Mouse (Mus musculus) kidney, adult 2 months (tissue): Measurements from ENCODE around the gene Gna12. TPM values are rescaled to one million over a fixed set of nuclear protein-coding genes. Genes with fewer than 3 reads are reported as not detected.

Experiments
- DNase-seq: peaks from one replicate; pipeline ENCODE4 v3.0.0; 2021
- H3K27ac ChIP-seq: fragments of 200-500 bp; 2 replicates; pipeline ENCODE4 v1.5.1; 2012; ENCODE audit warnings: low read depth, low read length, control low read depth, inconsistent platforms; ENCODE audit not compliant: insufficient read depth
- H3K27me3 ChIP-seq: fragments of 200-500 bp; replicated peaks from 2 replicates; pipeline ENCODE4 v1.6.1; 2012; ENCODE audit warnings: mild to moderate bottlenecking, moderate library complexity, low read length, inconsistent platforms; ENCODE audit not compliant: control insufficient read depth, insufficient read depth
- H3K36me3 ChIP-seq: fragments of 200-500 bp; 2 replicates; pipeline ENCODE4 v1.6.1; 2012; ENCODE audit warnings: mild to moderate bottlenecking, moderate library complexity, low read length, inconsistent platforms; ENCODE audit not compliant: control insufficient read depth, insufficient read depth
- H3K4me1 ChIP-seq: fragments of 200-500 bp; 2 replicates; pipeline ENCODE4 v1.6.1; 2011; ENCODE audit warnings: low read length; ENCODE audit not compliant: control insufficient read depth, insufficient read depth
- H3K4me3 ChIP-seq: fragments of 200-500 bp; 2 replicates; pipeline ENCODE4 v1.5.1; 2011; ENCODE audit warnings: mild to moderate bottlenecking, low read depth, low read length, control low read depth; ENCODE audit not compliant: insufficient read depth
- CTCF ChIP-seq: fragments of 200-500 bp; conservative IDR thresholded peaks from 2 replicates; pipeline ENCODE4 v1.5.1; 2011; ENCODE audit warnings: low read depth, mild to moderate bottlenecking, control low read depth, low read length, moderate library complexity, mixed read lengths; ENCODE audit not compliant: insufficient read depth, insufficient read length
- POLR2A ChIP-seq: fragments of 200-500 bp; IDR thresholded peaks from one replicate; pipeline ENCODE4 v1.6.1; 2011; ENCODE audit warnings: low read depth, low read length, control low read depth
- WGBS: fragments of 180-500 bp; shearing (Covaris S2); methylation state at CpG from one replicate; pipeline ENCODE4 v1.1.7; 2018; 5-methylcytosine and 5-hydroxymethylcytosine counted together
- polyA plus RNA-seq: library from polyadenylated mRNA; depleted of rRNA; stranded (reverse); fragments of >200 nt; gene quantifications from 2 replicates; pipeline ENCODE4 v1.2.3, GENCODE M21; 2012

Gna12 gene
- polyA plus RNA-seq, 1 experiment: 122 TPM

DNA sequence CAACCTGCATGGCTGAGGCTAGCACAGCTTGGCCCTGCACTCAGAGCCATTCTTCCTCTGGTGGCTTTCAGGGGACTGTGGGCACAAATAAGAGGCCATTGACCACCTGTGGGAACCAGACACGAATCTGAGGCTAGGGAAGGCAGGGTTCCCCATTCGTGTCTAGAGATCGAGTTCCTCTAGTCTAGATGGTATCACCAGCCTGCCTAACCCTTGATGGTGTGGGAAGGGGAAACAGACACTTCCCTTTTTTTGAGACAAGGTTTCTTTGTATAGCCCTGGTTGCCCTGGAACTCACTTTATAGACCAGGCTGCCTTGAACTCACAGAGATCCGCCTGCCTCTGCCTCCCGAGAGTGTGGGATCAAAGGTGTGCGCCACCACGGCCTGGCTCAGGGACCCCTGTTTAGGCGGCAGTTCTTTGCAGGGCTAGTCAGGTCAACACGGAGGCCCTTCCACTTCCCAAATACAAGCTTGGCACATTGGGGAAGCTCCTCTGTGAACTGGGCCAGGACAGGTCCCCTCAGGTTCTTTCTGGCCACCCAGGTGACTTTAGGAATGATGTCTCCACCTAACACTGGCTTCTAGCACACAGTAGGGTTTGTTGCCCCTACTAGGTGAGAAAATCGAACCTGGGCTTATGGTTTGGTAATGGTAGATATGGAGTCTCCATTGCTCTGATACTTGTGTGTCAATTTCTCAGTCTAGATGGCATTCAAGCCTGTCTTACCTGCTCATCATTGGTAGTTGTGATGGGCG is 99.0 kb downstream of the Gna12 start:
- no peak overlapping the region for H3K27ac ChIP-seq
- H3K36me3 ChIP-seq: no peaks in the 10 kb centered on the region
- H3K27me3 ChIP-seq: no peaks in the 10 kb centered on the region
- DNase-seq: no peak
- WGBS: 87% methylated on average over 11 of the region's 11 CpGs
- TF ChIP-seq CTCF (no peak), POLR2A (no peak)
- no peaks in the 10 kb centered on the region for H3K4me1 ChIP-seq
- no peak overlapping the region for H3K4me3 ChIP-seq

DNA sequence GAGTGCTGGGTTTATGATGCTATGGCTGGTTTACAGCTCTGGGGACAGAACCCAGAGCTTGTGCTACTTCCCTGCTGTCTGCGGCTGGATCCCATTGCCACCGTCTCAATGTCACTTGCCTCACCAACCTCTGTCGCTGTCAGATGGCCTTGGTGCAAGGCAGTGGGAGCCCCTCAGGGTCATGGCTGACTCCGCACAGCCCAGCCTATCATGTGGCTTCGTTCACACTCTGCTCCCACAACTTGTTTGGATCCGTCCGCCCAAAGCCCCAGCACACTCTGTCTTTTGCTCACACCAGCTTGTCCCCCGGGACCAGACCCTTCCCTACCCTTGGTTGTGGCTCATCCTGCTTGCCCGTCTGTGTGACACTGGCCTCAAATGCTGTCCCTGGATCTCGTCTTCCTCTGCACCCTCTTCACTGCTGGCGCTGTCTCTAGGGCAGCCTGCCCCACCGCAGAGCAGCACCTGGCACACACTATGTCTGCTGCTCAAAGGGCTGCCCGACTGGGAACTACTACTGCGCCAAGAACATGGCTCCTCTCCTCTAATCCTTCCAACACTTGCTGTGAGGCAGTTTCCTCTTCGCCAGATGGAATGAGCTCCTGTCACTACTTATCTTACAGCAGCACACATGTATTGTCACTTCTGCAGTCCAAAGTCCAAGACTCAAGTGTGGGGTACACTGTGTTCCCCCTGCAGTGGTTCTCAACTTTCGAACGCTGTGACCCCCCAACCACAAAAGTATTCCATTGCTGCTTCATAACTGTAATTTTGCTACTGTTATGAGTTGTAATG is 103.1 kb downstream of the Gna12 start:
- DNase-seq: no peak
- Histone ChIP-seq H3K4me3 (no peak overlapping the region), H3K27me3 (no peaks in the 10 kb centered on the region), H3K4me1 (no peaks in the 10 kb centered on the region), H3K27ac (no peak overlapping the region), H3K36me3 (no peaks in the 10 kb centered on the region)
- WGBS: 85% methylated on average over 17 of the region's 17 CpGs
- TF ChIP-seq CTCF: no peak
- no peak for TF ChIP-seq POLR2A

DNA sequence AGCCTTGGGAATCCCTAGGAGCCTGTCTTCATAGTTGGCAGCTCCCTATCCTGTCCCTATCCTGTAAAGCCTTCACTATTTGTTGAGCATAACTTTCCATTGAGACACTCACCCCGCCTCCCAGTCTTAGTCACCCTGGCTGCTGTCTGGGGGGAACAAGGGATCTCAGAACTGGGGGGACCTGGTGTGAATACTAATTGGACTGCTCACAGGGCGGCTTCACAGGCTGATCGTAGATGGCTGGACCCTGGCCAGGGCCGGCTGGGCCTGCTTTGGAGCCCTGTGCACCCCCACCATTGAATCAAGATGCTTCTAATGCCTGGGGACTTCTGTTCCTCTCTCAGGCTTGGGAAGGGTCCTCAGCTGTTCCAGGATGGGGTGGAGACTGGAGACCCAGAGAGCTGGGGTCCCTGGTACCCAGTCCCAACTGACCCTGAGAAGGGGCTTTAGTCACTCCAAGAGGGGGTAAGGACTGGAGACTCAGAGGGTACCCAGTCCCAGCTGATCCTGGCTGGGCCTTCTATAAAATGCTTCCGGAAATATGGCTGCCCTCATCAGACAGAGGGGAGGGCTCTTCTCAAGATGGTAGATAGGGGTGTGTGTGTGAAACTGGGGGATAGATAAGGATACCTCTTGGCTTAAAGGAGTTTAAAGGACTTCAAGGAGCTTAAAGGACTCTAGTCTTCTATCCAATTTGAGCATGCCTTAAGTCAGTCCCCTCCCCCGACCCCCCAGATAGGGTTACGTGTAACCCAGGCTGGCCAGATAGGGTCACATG is 104.0 kb downstream of the Gna12 start:
- Histone ChIP-seq H3K27me3 (no peaks in the 10 kb centered on the region), H3K4me1 (no peaks in the 10 kb centered on the region), H3K27ac (no peak overlapping the region), H3K4me3 (no peak overlapping the region), H3K36me3 (no peaks in the 10 kb centered on the region)
- no peak for DNase-seq
- 90% methylated on average over 7 of the region's 7 CpGs for WGBS
- TF ChIP-seq CTCF (no peak), POLR2A (no peak)

DNA sequence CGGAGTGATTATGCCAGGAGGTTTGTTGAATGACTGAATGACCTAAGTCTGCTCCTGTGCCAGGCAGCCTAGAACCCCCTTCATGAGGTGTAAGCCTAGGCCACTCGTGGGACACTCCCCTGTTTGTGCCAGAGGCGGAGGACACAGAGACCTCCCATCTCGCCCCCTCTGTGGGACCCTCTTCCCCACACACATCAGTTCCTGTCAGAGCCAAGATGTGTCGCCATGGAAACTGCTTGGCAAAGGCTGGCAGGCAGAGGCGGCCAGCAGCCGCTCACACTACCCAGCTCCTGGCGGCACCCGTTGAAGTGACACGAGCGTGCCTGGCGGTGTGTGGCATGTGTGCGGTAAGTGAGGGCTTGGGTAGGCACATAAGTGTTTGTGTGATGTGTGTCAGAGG is 106.4 kb downstream of the Gna12 start, which contains the start of gene Amz1:
TSS of gene Amz1 (plus strand) at position 306 of the 400 bp plus-strand sequence.
- no peak for DNase-seq
- WGBS: 73% methylated on average over 13 of the region's 13 CpGs
- no peaks in the 10 kb centered on the region; the same call in 1 of the 2 replicates for H3K36me3 ChIP-seq
- no peak within 1 kb of the TSS for H3K27ac ChIP-seq
- no peaks in the 10 kb centered on the region for H3K27me3 ChIP-seq
- no peaks in the 10 kb centered on the region for H3K4me1 ChIP-seq
- no peak for TF ChIP-seq POLR2A
- no peak for TF ChIP-seq CTCF
- no peak within 1 kb of the TSS for H3K4me3 ChIP-seq

DNA sequence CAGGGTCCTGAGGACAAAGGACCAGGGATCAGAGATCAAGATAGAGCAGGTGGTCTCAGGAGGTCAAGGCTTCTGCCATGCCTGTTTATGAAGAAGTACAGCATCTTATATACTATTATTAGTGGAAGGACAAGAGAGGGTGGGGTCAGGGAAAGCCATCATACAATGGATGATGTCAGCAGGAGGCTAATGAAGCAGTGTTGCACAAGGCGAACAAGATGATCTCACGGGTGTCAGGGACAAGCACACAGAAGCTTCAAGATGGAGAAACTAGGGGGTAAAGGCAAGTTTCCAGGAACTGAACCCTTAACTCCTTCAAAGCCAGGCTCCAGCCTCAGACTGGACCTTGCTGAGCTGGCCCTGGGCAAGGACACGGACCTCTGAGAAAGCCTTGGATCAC is 108.1 kb downstream of the Gna12 start:
- no peak for DNase-seq

DNA sequence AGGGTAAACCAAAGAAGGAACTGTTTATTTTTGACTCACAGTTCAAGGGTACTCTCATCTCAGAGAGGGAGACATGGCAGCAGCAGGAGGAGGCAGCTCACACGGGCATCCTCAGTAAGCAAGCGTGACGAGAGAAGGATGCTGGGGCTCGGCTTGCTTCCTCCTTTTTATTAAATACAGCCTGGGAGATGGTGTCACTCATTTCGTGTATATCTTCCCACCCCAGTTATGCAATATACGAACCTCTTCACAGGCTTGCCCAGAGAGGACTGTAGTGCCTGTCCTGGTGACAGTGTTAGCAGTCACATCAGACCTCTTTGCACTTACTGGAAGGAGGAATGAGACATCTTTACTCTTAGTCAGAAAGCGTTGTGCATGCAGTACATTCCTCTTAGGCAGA is 109.5 kb downstream of the Gna12 start:
- no peak overlapping the region for H3K4me3 ChIP-seq
- H3K27ac ChIP-seq: no peak overlapping the region
- no peak for TF ChIP-seq CTCF
- no peak for TF ChIP-seq POLR2A
- WGBS: 70% methylated on average over 7 of the region's 7 CpGs
- no peak for DNase-seq
- H3K27me3 ChIP-seq: no peaks in the 10 kb centered on the region
- peaks cover 4% of the 10 kb centered on the region for H3K36me3 ChIP-seq
- H3K4me1 ChIP-seq: no peaks in the 10 kb centered on the region

More for the DNA sequence above, 108.1 kb downstream of the Gna12 start:
- 77% methylated on average over 3 of the region's 3 CpGs for WGBS
- H3K4me1 ChIP-seq: no peaks in the 10 kb centered on the region
- H3K4me3 ChIP-seq: no peak overlapping the region
- H3K27me3 ChIP-seq: no peaks in the 10 kb centered on the region
- TF ChIP-seq CTCF: no peak
- no peak for TF ChIP-seq POLR2A
- no peak overlapping the region for H3K27ac ChIP-seq
- peaks cover 3% of the 10 kb centered on the region for H3K36me3 ChIP-seq
